Mouse (Mus musculus): ENCODE measurements around the gene Sgpp2. TPM values are rescaled to one million over a fixed set of nuclear protein-coding genes. Genes with fewer than 3 reads are reported as not detected.

The Sgpp2 gene
- polyA plus RNA-seq, 1 experiment from 2014 or later, result 0.76 TPM

DNA sequence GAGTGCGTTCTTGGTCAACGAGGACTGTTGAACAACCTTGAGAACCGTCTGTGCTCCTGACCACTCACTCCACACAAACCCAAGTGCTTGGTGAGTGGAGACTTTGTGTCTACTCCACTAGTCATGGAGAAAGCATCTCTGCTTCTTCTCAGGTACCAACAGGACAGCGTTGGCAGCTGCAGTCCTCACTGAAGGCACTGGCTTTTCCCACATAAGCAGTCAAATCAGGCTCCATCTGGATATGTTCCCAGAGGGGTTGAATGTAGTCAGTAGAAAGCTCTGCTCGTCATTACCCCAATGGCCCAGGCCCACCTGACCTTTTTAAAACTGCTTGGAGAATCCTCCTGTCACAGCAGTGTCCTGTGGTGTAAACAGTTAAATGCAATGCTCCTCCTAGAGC lies 104.3 kb downstream of the Sgpp2 start:
- Histone ChIP-seq H3K9ac (no peak overlapping the region), H3K9me3 (no peaks in the 10 kb centered on the region), H3K27me3 (no peaks in the 10 kb centered on the region), H3K4me3 (no peak overlapping the region), H3K27ac (no peak overlapping the region), H3K4me1 (peaks cover 3% of the 10 kb centered on the region; the same call in 1 of the 2 replicates), H3K4me2 (replicated peaks) (no peak overlapping the region), H3K36me3 (peaks cover 11% of the 10 kb centered on the region)
- WGBS, result 91% methylated on average over 5 of the region's 5 CpGs
- ATAC-seq (ENCODE audit: low FRiP score, low read depth), result no peak

- Histone ChIP-seq H3K36me3 (peaks cover 21% of the 10 kb centered on the region), H3K27ac (no peak overlapping the region), H3K27me3 (no peaks in the 10 kb centered on the region), H3K4me1 (peaks cover 4% of the 10 kb centered on the region; the same call in 1 of the 2 replicates), H3K4me2 (replicated peaks) (no peak overlapping the region), H3K4me3 (no peak overlapping the region), H3K9me3 (no peaks in the 10 kb centered on the region), H3K9ac (no peak overlapping the region)
- no peak for ATAC-seq (ENCODE audit: low FRiP score, low read depth)
- 93% methylated on average over 9 of the region's 9 CpGs for WGBS
Measured at GRCm38 (mm10) chr1:78417154-78417911, 107.2 kb downstream of the Sgpp2 start.

DNA sequence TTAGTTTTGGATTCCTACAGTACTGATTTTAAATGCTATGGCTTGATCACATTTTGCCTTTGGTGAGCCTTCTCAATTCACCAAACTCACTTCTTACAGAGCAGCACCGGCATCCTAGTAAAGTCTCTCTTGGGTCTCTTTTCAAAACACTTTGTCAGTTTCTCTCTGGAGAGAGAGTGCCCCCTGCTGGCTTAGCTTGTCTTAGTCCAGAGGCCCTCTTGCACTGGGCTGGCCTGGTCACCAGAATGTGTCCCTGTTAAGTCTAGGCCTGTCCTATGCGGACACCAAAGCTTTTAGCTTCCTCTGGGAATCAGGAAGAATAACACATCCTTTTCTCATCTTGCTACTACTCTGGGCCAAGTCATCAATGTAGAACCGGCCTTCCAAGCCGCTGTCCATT lies 109.4 kb downstream of the Sgpp2 start:
- peak; percentile 69; the same call in 1 of the 2 replicates for ATAC-seq (ENCODE audit: low FRiP score, low read depth)
- Histone ChIP-seq H3K9me3 (no peaks in the 10 kb centered on the region), H3K27ac (no peak overlapping the region), H3K4me3 (no peak overlapping the region), H3K4me2 (replicated peaks) (no peak overlapping the region), H3K36me3 (peaks cover 37% of the 10 kb centered on the region), H3K9ac (no peak overlapping the region), H3K4me1 (peaks cover 4% of the 10 kb centered on the region; the same call in 1 of the 2 replicates), H3K27me3 (no peaks in the 10 kb centered on the region)
- 48% methylated on average over 4 of the region's 4 CpGs for WGBS

DNA sequence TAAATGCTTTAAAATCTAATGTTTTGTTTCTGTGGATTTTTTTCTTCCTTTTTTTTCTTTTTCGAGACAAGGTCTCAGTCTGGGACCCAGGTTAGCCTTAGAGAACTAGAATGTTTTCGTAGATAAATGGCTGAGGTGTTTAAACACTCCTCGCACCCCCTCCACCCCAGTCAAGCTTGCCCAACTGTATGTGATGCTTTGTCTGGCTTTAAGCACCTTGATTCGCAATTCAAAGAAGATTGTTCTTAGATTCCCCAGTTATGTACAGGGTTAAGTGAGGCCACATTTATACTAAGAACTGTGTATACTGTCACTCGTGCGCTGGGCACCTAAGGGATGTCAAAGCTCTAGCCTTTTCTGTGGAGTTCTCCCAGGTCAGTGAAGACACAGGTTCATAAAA lies 110.1 kb downstream of the Sgpp2 start:
- Histone ChIP-seq H3K27ac (no peak overlapping the region), H3K9me3 (no peaks in the 10 kb centered on the region), H3K4me2 (replicated peaks) (no peak overlapping the region), H3K27me3 (no peaks in the 10 kb centered on the region), H3K4me3 (no peak overlapping the region), H3K36me3 (peaks cover 37% of the 10 kb centered on the region), H3K9ac (no peak overlapping the region), H3K4me1 (peaks cover 9% of the 10 kb centered on the region)
- no peak for ATAC-seq (ENCODE audit: low FRiP score, low read depth)
- WGBS, result 91% methylated on average over 6 of the region's 6 CpGs

DNA sequence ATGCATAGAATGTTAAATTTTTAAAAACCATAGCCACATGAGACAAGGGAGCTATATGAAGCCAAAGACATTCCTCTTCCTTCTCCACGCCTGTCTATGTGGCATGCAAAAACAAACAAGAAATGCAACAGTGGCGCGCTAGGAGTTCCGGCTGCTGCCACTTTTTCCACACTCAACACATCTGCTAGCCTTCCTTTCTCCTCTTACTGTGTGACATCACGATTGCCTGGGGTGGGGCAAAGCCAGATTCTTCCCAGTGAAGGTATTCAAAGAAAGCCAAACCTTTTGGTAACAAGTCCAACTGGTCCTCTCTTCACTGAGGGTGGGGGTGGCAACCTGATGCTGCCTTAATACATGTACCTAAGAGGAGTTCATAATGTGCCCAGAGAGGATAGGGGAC lies 111.6 kb downstream of the Sgpp2 start:
- H3K9ac ChIP-seq, result no peak overlapping the region
- no peak for ATAC-seq (ENCODE audit: low FRiP score, low read depth)
- no peaks in the 10 kb centered on the region for H3K27me3 ChIP-seq
- H3K36me3 ChIP-seq, result peaks cover 37% of the 10 kb centered on the region
- H3K4me3 ChIP-seq, result no peak overlapping the region
- H3K4me2 ChIP-seq (replicated peaks), result no peak overlapping the region
- H3K4me1 ChIP-seq, result peaks cover 22% of the 10 kb centered on the region
- no peak overlapping the region for H3K27ac ChIP-seq
- H3K9me3 ChIP-seq, result no peaks in the 10 kb centered on the region
- 82% methylated on average over 5 of the region's 5 CpGs for WGBS

- 83% methylated on average over 2 of the region's 2 CpGs for WGBS
- H3K27ac ChIP-seq, result no peak overlapping the region
- no peak overlapping the region for H3K4me2 ChIP-seq (replicated peaks)
- no peak overlapping the region for H3K4me3 ChIP-seq
- ATAC-seq (ENCODE audit: low FRiP score, low read depth), result no peak
- H3K9ac ChIP-seq, result no peak overlapping the region
- H3K9me3 ChIP-seq, result no peaks in the 10 kb centered on the region
- H3K36me3 ChIP-seq, result peaks cover 30% of the 10 kb centered on the region
- H3K4me1 ChIP-seq, result peaks cover 24% of the 10 kb centered on the region
- no peaks in the 10 kb centered on the region for H3K27me3 ChIP-seq
Measured at GRCm38 (mm10) chr1:78422576-78422975, 112.4 kb downstream of the Sgpp2 start.

DNA sequence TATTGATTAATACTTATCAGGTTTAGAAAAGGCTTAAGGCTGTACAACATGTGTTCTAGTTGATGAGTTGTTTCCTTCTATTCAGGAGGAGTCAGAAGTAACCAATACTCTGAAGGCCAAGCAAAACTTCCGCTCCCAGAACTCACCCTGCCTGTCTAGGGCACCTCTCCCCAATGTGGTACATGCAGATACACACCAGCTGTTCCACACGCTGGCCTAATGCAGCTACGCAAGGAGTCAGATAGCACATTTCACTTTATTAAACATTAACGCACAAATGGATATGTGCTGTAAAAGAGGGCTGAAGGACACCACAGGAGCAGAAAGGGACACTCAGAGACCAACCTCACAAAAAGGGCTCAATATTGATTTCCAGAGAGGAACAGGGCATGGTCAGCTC lies 114.7 kb downstream of the Sgpp2 start:
- H3K9ac ChIP-seq, result no peak overlapping the region
- H3K4me2 ChIP-seq (replicated peaks), result no peak overlapping the region
- no peak overlapping the region for H3K27ac ChIP-seq
- WGBS, result 75% methylated on average over 4 of the region's 4 CpGs
- no peaks in the 10 kb centered on the region for H3K9me3 ChIP-seq
- ATAC-seq (ENCODE audit: low FRiP score, low read depth), result no peak
- no peak overlapping the region for H3K4me3 ChIP-seq
- no peaks in the 10 kb centered on the region for H3K27me3 ChIP-seq
- peaks cover 26% of the 10 kb centered on the region for H3K36me3 ChIP-seq
- H3K4me1 ChIP-seq, result peaks cover 27% of the 10 kb centered on the region

DNA sequence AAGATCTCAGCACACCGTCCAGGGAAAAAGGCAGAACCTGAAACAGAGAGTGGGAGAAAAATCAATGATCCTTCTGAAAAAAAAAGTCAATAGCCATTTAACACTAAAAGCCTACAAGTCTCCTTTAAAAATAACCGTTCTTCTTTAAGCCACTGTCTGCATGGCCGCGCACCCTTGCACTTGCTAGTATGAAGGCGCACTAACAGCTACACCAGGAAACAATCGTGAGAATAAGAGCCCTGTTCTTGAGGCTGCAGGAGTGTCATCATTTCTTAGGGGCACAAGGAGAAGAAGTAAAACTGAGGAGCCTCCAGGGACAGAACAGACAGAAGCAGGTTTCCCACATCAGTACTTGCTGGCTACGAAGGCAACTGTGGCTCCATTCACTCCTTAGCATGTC lies 115.2 kb downstream of the Sgpp2 start:
- Histone ChIP-seq H3K4me2 (replicated peaks) (no peak overlapping the region), H3K9me3 (no peaks in the 10 kb centered on the region), H3K27ac (no peak overlapping the region), H3K27me3 (no peaks in the 10 kb centered on the region), H3K4me3 (no peak overlapping the region), H3K9ac (no peak overlapping the region), H3K36me3 (peaks cover 26% of the 10 kb centered on the region), H3K4me1 (peaks cover 31% of the 10 kb centered on the region)
- no peak for ATAC-seq (ENCODE audit: low FRiP score, low read depth)
- WGBS, result 86% methylated on average over 7 of the region's 7 CpGs

GRCm38 (mm10) chr1:78425793-78426700 lies 115.9 kb downstream of the Sgpp2 start:
- 45% methylated on average over 7 of the region's 7 CpGs for WGBS
- H3K27me3 ChIP-seq, result no peaks in the 10 kb centered on the region
- no peak overlapping the region for H3K27ac ChIP-seq
- H3K4me1 ChIP-seq, result peaks cover 33% of the 10 kb centered on the region
- no peak overlapping the region for H3K4me3 ChIP-seq
- peaks cover 23% of the 10 kb centered on the region for H3K36me3 ChIP-seq
- no peak overlapping the region for H3K9ac ChIP-seq
- no peak overlapping the region for H3K4me2 ChIP-seq (replicated peaks)
- no peaks in the 10 kb centered on the region for H3K9me3 ChIP-seq
- ATAC-seq (ENCODE audit: low FRiP score, low read depth), result no peak

GRCm38 (mm10) chr1:78426841-78427240 lies 116.7 kb downstream of the Sgpp2 start:
- Histone ChIP-seq H3K27ac (no peak overlapping the region), H3K27me3 (no peaks in the 10 kb centered on the region), H3K9ac (no peak overlapping the region), H3K4me2 (replicated peaks) (no peak overlapping the region), H3K36me3 (peaks cover 20% of the 10 kb centered on the region), H3K4me3 (no peak overlapping the region), H3K9me3 (no peaks in the 10 kb centered on the region), H3K4me1 (peaks cover 33% of the 10 kb centered on the region)
- 66% methylated on average over 3 of the region's 3 CpGs for WGBS
- no peak for ATAC-seq (ENCODE audit: low FRiP score, low read depth)

- Histone ChIP-seq H3K27me3 (no peaks in the 10 kb centered on the region), H3K36me3 (peaks cover 18% of the 10 kb centered on the region), H3K9ac (no peak overlapping the region), H3K4me1 (peaks cover 33% of the 10 kb centered on the region), H3K4me2 (replicated peaks) (no peak overlapping the region), H3K9me3 (no peaks in the 10 kb centered on the region), H3K4me3 (no peak overlapping the region), H3K27ac (no peak overlapping the region)
- no peak for ATAC-seq (ENCODE audit: low FRiP score, low read depth)
- 74% methylated on average over 11 of the region's 11 CpGs for WGBS
Measured at GRCm38 (mm10) chr1:78428851-78429250, 118.7 kb downstream of the Sgpp2 start.

- no peak overlapping the region for H3K9ac ChIP-seq
- 92% methylated on average over 9 of the region's 9 CpGs for WGBS
- no peak overlapping the region for H3K27ac ChIP-seq
- peaks cover 12% of the 10 kb centered on the region for H3K36me3 ChIP-seq
- H3K9me3 ChIP-seq, result no peaks in the 10 kb centered on the region
- no peak overlapping the region for H3K4me3 ChIP-seq
- peaks cover 19% of the 10 kb centered on the region; the same call in 1 of the 2 replicates for H3K4me1 ChIP-seq
- no peak overlapping the region for H3K4me2 ChIP-seq (replicated peaks)
- H3K27me3 ChIP-seq, result no peaks in the 10 kb centered on the region
- ATAC-seq (ENCODE audit: low FRiP score, low read depth), result no peak
Measured at GRCm38 (mm10) chr1:78433472-78433871, 123.3 kb downstream of the Sgpp2 start.

All from limb, embryonic 13.5 days (tissue).